Mouse (Mus musculus): ENCODE measurements at regions not wholly inside any gene's neighbourhood (a gene's known extent, or its start where the extent isn't known, plus 50 kb on each side); places are given as distances from the start of the nearest gene placed in this dataset.

GRCm38 (mm10) chr13:72289093-72289501 lies 325.6 kb upstream of the Irx1 start:
- 0 out of 2 replicates have a peak, but pooled peaks have one; percentile 1 for TF ChIP-seq CTCF (IDR thresholded peaks at IDR 0.05; ENCODE audit: low read depth)
- no peak for TF ChIP-seq EP300 (IDR thresholded peaks at IDR 0.05; ENCODE audit: low read depth)

All from liver, postnatal 0 days (tissue).